Mouse (Mus musculus): ENCODE data around the gene Pam16. TPM values are rescaled to one million over a fixed set of nuclear protein-coding genes. Genes with fewer than 3 reads are reported as not detected.

The Pam16 gene
- polyA plus RNA-seq, 1 experiment from 2014 or later: 99.1 TPM

DNA sequence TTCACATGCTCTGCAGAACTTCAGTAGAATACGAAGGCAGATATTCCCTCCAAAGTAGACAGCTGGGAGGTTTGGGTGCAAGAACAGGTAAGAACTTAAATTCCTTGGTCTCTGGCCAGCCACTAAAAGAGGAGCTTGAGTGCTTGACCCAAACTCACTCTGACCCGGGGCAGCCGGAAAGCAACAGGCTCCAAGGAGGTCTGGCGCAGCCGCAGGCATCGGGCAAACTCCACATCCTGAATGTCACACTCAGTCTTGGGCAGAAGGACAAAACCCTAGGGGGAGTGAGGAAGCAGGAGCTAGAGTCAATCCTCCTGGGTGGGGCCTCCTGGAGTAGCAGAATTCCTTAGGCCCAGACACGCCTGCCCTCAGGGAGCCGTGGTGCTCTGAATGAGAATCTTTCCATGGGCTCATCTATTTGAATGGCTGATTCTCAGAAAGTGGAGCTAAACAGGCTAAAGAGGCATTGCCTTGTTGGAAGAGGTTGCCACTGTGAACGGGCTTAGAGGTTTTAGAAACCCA, 4.2 kb upstream of the Pam16 start:
- no peak for ATAC-seq (ENCODE audit: low FRiP score)
- H3K4me1 ChIP-seq (ENCODE audit: control insufficient read depth, insufficient read depth, low read length): peaks cover 2% of the 10 kb centered on the region; the same call in 1 of the 2 replicates
- H3K4me2 ChIP-seq: no peak overlapping the region
- no peak overlapping the region for H3K4me3 ChIP-seq (ENCODE audit: low read depth, low read length)
- no peak for DNase-seq (ENCODE audit: low spot score, missing footprints)
- H3K36me3 ChIP-seq (ENCODE audit: control insufficient read depth, insufficient read depth, low read length): no peaks in the 10 kb centered on the region
- H3K27ac ChIP-seq (ENCODE audit: low read depth, low read length): no peak overlapping the region
- no peak overlapping the region for H3K9ac ChIP-seq (ENCODE audit: low read length)
- H3K27me3 ChIP-seq (ENCODE audit: control insufficient read depth, insufficient read depth, low read length): no peaks in the 10 kb centered on the region
- WGBS: 91% methylated on average over 9 of the region's 9 CpGs
- no peaks in the 10 kb centered on the region for H3K9me3 ChIP-seq (ENCODE audit: control insufficient read depth, low read length)

DNA sequence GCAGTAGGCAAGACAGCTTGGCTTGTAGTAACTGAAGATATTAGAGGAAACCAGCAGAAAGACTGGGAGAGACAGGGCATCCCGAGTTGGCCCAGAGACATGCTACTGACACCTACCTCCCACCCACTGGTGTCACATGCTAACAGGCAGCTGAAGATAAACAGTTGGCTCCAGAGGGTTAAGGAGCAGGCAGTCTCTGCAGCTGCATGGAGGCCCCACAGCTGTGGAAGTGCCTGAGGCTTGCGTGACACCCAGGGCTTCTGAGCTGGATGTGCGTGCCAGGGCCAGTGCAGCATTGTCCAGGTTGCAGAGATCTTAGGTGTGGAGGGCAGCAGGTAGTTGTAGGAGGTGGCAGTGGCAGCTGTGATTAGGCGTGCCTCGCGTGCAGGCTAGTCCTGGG, 2.3 kb upstream of the Pam16 start:
- 91% methylated on average over 6 of the region's 6 CpGs for WGBS
- Histone ChIP-seq H3K4me2 (no peak overlapping the region), H3K36me3 (ENCODE audit: control insufficient read depth, insufficient read depth, low read length) (no peaks in the 10 kb centered on the region), H3K4me1 (ENCODE audit: control insufficient read depth, insufficient read depth, low read length) (peaks cover 6% of the 10 kb centered on the region; the same call in 1 of the 2 replicates), H3K9ac (ENCODE audit: low read length) (no peak overlapping the region), H3K27me3 (ENCODE audit: control insufficient read depth, insufficient read depth, low read length) (no peaks in the 10 kb centered on the region), H3K9me3 (ENCODE audit: control insufficient read depth, low read length) (no peaks in the 10 kb centered on the region), H3K4me3 (ENCODE audit: low read depth, low read length) (no peak overlapping the region), H3K27ac (ENCODE audit: low read depth, low read length) (no peak overlapping the region)
- DNase-seq (ENCODE audit: low spot score, missing footprints): no peak
- ATAC-seq (ENCODE audit: low FRiP score): no peak

DNA sequence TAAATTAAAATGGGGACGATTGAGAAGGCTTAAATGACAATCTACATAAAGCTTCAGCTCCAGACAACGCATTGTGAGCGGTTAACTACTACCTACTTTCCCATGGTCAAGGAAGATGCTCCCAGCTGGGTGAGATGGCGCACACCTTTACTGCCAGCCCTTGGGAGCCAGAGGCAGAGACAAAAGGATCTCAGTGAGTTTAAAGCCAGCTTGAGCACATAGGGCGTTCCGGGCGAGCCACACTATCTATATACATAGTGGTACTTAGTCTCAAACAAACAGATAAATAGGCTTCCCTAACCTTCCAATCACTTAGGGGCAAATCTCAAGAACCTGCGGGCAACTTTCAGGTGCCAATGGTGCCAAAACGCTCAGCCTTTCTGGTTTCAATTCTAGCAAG, 714 bp downstream of the Pam16 start:
- no peaks in the 10 kb centered on the region; the same call in 1 of the 2 replicates for H3K36me3 ChIP-seq (ENCODE audit: control insufficient read depth, insufficient read depth, low read length)
- peak overlapping the region; percentile 64 for H3K4me2 ChIP-seq
- peak overlapping the region; percentile 79 for H3K4me3 ChIP-seq (ENCODE audit: low read depth, low read length)
- 0 out of 2 replicates have a peak, but pooled peaks have one; percentile 2 for ATAC-seq (ENCODE audit: low FRiP score)
- peaks cover 6% of the 10 kb centered on the region; the same call in 1 of the 2 replicates for H3K4me1 ChIP-seq (ENCODE audit: control insufficient read depth, insufficient read depth, low read length)
- no peaks in the 10 kb centered on the region for H3K27me3 ChIP-seq (ENCODE audit: control insufficient read depth, insufficient read depth, low read length)
- peak overlapping the region; percentile 85 for H3K9ac ChIP-seq (ENCODE audit: low read length)
- WGBS: 18% methylated on average over 9 of the region's 9 CpGs
- no peak for DNase-seq (ENCODE audit: low spot score, missing footprints)
- no peaks in the 10 kb centered on the region for H3K9me3 ChIP-seq (ENCODE audit: control insufficient read depth, low read length)
- peak overlapping the region; percentile 75 for H3K27ac ChIP-seq (ENCODE audit: low read depth, low read length)

DNA sequence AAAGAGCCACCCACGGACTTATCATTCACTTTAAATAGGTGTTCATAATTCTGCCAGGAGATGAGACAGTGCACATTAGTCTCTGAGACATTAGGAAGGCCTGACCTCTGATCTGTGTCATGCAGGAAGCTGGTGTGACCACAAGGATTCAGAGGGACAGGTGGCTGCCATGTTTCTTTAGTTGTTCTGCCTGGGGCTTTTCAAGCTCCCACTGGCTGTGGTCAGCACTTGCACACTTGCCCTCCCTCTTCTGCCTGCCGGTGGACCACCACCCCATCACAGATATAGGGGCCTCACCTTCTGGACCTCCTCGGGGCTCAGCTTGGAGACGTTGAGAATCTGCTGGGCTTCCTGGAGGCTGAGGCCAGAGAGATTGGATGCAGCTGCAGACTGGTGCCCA, 8.0 kb downstream of the Pam16 start:
- 85% methylated on average over 4 of the region's 4 CpGs for WGBS
- H3K36me3 ChIP-seq (ENCODE audit: control insufficient read depth, insufficient read depth, low read length): peaks cover 15% of the 10 kb centered on the region
- H3K4me2 ChIP-seq: no peak overlapping the region
- DNase-seq (ENCODE audit: low spot score, missing footprints) (no peak), ATAC-seq (ENCODE audit: low FRiP score) (no peak)
- no peak overlapping the region for H3K9ac ChIP-seq (ENCODE audit: low read length)
- no peak overlapping the region for H3K27ac ChIP-seq (ENCODE audit: low read depth, low read length)
- H3K27me3 ChIP-seq (ENCODE audit: control insufficient read depth, insufficient read depth, low read length): no peaks in the 10 kb centered on the region
- no peaks in the 10 kb centered on the region for H3K4me1 ChIP-seq (ENCODE audit: control insufficient read depth, insufficient read depth, low read length)
- no peaks in the 10 kb centered on the region for H3K9me3 ChIP-seq (ENCODE audit: control insufficient read depth, low read length)
- H3K4me3 ChIP-seq (ENCODE audit: low read depth, low read length): no peak overlapping the region

DNA sequence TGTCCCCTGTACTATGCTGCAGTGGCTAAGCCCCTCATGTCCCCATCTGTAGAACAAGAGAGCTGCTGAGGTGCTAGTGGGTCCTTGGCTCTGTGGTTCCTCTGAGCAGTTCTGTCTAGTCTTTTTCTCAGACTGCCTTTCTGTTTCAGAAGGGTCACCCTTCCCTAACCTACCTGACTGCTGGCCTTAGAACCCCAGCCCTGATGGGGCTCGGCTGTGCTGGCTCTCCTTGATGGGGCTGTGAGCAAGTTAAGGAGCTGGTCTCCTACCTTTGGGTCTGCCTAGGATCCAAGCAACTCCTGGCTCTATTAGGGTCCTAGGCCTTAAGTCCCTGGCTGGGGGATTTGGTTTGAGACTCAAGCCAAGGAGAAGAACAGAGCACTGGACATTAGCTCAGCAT, 9.5 kb downstream of the Pam16 start:
- Histone ChIP-seq H3K9ac (ENCODE audit: low read length) (no peak overlapping the region), H3K27me3 (ENCODE audit: control insufficient read depth, insufficient read depth, low read length) (no peaks in the 10 kb centered on the region), H3K4me2 (no peak overlapping the region), H3K9me3 (ENCODE audit: control insufficient read depth, low read length) (no peaks in the 10 kb centered on the region), H3K27ac (ENCODE audit: low read depth, low read length) (no peak overlapping the region), H3K4me3 (ENCODE audit: low read depth, low read length) (no peak overlapping the region), H3K4me1 (ENCODE audit: control insufficient read depth, insufficient read depth, low read length) (no peaks in the 10 kb centered on the region), H3K36me3 (ENCODE audit: control insufficient read depth, insufficient read depth, low read length) (peaks cover 18% of the 10 kb centered on the region)
- 87% methylated on average over 1 of the region's 1 CpGs for WGBS
- ATAC-seq (ENCODE audit: low FRiP score) (no peak), DNase-seq (ENCODE audit: low spot score, missing footprints) (no peak)

DNA sequence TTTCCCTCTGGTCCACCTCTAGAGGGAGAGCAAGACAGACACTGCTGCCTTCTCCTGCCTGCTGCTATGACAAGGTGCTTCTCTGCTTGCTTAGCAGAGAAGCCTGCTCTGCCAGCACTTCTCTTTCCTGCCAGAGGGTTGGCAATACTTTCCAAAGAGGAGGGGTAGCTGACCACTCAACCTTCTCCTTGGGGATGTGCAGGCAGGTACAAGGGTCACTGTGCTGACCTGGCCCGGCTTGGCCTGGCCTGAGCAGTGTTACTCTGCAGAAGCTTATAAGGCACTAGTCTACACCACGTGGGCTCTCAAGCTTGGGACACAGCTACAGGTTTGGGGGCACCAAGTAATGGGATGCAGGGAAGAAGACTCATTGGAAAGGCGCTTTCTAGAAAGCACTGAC, 10.1 kb downstream of the Pam16 start:
- 89% methylated on average over 3 of the region's 3 CpGs for WGBS
- Histone ChIP-seq H3K27me3 (ENCODE audit: control insufficient read depth, insufficient read depth, low read length) (no peaks in the 10 kb centered on the region), H3K36me3 (ENCODE audit: control insufficient read depth, insufficient read depth, low read length) (peaks cover 20% of the 10 kb centered on the region), H3K9me3 (ENCODE audit: control insufficient read depth, low read length) (no peaks in the 10 kb centered on the region), H3K27ac (ENCODE audit: low read depth, low read length) (no peak overlapping the region), H3K9ac (ENCODE audit: low read length) (no peak overlapping the region), H3K4me1 (ENCODE audit: control insufficient read depth, insufficient read depth, low read length) (no peaks in the 10 kb centered on the region), H3K4me3 (ENCODE audit: low read depth, low read length) (no peak overlapping the region), H3K4me2 (no peak overlapping the region)
- no peak for ATAC-seq (ENCODE audit: low FRiP score)
- no peak for DNase-seq (ENCODE audit: low spot score, missing footprints)

DNA sequence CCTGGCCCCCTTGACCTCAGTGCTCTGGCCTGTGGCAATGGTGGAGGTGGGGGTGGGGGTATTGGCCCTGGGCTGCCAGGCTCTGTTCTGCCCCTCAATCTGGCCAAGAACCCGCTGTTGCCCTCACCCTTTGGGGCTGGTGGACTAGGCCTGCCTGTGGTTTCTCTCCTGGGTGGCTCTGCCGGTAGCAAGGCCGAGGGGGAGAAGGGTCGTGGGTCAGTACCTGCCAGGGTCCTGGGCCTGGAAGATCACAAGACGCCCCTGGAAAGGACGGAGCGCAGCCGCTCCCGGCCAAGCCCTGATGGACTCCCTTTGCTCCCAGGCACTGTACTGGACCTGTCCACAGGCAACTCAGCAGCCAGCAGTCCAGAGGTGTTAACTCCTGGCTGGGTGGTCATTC, 11.1 kb downstream of the Pam16 start:
- Histone ChIP-seq H3K9ac (ENCODE audit: low read length) (no peak overlapping the region), H3K36me3 (ENCODE audit: control insufficient read depth, insufficient read depth, low read length) (peaks cover 21% of the 10 kb centered on the region), H3K27me3 (ENCODE audit: control insufficient read depth, insufficient read depth, low read length) (no peaks in the 10 kb centered on the region), H3K9me3 (ENCODE audit: control insufficient read depth, low read length) (no peaks in the 10 kb centered on the region), H3K4me2 (no peak overlapping the region), H3K4me1 (ENCODE audit: control insufficient read depth, insufficient read depth, low read length) (no peaks in the 10 kb centered on the region), H3K27ac (ENCODE audit: low read depth, low read length) (no peak overlapping the region), H3K4me3 (ENCODE audit: low read depth, low read length) (no peak overlapping the region)
- ATAC-seq (ENCODE audit: low FRiP score) (no peak), DNase-seq (ENCODE audit: low spot score, missing footprints) (no peak)
- 93% methylated on average over 9 of the region's 9 CpGs for WGBS

DNA sequence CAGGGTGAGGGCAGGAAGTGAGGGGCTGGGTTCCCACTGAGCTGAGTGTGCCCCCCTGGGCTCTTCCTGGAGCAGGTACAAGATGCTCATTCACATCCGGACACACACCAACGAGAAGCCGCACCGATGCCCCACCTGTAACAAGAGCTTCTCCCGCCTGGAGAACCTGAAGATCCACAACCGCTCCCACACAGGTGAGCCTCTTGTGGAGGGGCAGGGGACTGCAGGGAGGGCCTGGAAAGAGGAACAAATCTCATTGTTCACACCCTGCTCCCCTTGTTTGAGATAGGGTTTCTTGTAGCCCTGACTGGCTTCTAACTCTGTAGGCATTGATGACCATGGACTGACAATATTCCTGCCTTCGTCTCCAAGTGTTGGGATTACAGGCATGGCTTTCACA, 13.1 kb downstream of the Pam16 start:
- no peak for ATAC-seq (ENCODE audit: low FRiP score)
- Histone ChIP-seq H3K27me3 (ENCODE audit: control insufficient read depth, insufficient read depth, low read length) (no peaks in the 10 kb centered on the region), H3K4me3 (ENCODE audit: low read depth, low read length) (no peak overlapping the region), H3K36me3 (ENCODE audit: control insufficient read depth, insufficient read depth, low read length) (peaks cover 19% of the 10 kb centered on the region), H3K27ac (ENCODE audit: low read depth, low read length) (no peak overlapping the region), H3K9me3 (ENCODE audit: control insufficient read depth, low read length) (no peaks in the 10 kb centered on the region), H3K9ac (ENCODE audit: low read length) (no peak overlapping the region), H3K4me1 (ENCODE audit: control insufficient read depth, insufficient read depth, low read length) (peaks cover 3% of the 10 kb centered on the region; the same call in 1 of the 2 replicates), H3K4me2 (no peak overlapping the region)
- no peak for DNase-seq (ENCODE audit: low spot score, missing footprints)
- WGBS: 98% methylated on average over 7 of the region's 7 CpGs

DNA sequence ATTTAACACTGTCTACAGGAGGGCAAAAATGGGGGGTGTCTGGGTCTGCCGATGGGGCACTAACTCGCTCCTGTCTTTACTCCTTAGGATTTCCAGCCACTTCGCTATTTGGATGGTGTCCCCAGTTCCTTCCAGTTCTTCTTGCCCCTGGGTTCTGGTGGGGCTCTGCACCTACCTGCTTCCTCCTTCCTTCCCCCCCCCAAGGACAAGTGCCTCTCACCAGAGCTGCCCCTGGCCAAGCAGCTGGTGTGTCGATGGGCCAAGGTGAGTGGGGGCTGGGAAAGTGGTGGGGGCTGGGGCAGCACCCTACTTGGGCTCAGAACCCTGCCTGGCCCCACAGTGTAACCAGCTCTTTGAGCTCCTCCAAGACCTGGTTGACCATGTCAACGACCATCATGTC, 13.6 kb downstream of the Pam16 start:
- no peak overlapping the region for H3K9ac ChIP-seq (ENCODE audit: low read length)
- H3K4me2 ChIP-seq: no peak overlapping the region
- ATAC-seq (ENCODE audit: low FRiP score) (no peak), DNase-seq (ENCODE audit: low spot score, missing footprints) (no peak)
- no peaks in the 10 kb centered on the region for H3K9me3 ChIP-seq (ENCODE audit: control insufficient read depth, low read length)
- peaks cover 19% of the 10 kb centered on the region for H3K36me3 ChIP-seq (ENCODE audit: control insufficient read depth, insufficient read depth, low read length)
- peaks cover 7% of the 10 kb centered on the region for H3K4me1 ChIP-seq (ENCODE audit: control insufficient read depth, insufficient read depth, low read length)
- no peaks in the 10 kb centered on the region for H3K27me3 ChIP-seq (ENCODE audit: control insufficient read depth, insufficient read depth, low read length)
- 87% methylated on average over 5 of the region's 5 CpGs for WGBS
- no peak overlapping the region for H3K4me3 ChIP-seq (ENCODE audit: low read depth, low read length)
- no peak overlapping the region for H3K27ac ChIP-seq (ENCODE audit: low read depth, low read length)

All from midbrain, embryonic 11.5 days (tissue).